Mouse (Mus musculus) cerebellum, adult 2 months (tissue): Measurements from ENCODE around the gene 4933430I17Rik.

ENCODE experiments used
- CTCF ChIP-seq: fragments of 200-500 bp; IDR thresholded peaks from 2 replicates; pipeline ENCODE4 v1.5.1; 2011; ENCODE audit warnings: low read depth, mild to moderate bottlenecking, control low read depth, low read length, moderate library complexity, borderline replicate concordance; ENCODE audit not compliant: insufficient read depth
- POLR2A ChIP-seq: fragments of 200-500 bp; IDR thresholded peaks from 2 replicates; pipeline ENCODE4 v1.6.1; 2011; ENCODE audit warnings: low read length, control low read depth, borderline replicate concordance; ENCODE audit not compliant: insufficient read depth

GRCm38 (mm10) chr4:62561630-62562001 is 36.4 kb downstream of the 4933430I17Rik start:
- TF ChIP-seq CTCF (no peak), POLR2A (no peak)
